ENCODE assay signal across 8 mouse cellular contexts in the genomic region with DNA sequence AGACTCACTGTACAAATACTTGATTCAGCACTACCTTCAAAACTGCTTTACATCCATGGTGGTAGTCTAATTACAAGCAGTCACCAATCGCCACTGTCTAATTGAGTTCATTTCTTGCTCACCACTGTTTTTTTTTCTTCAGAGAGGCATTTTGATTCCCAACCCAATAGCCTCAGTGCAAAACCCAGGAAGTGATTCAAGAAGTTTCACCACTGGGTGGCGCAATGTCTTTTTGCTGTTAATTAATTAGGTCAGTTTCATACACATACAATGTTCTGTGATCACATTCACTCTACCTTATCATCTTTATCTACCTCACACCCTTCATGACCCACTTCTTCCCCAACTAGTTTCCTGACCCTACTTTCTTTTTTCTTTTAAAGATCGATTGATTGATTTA. TPM values are rescaled to one million over a fixed set of nuclear protein-coding genes. Genes with fewer than 3 reads are reported as not detected.
A peak's percentile ranks its signal among the peaks of the same experiment; 100 is the strongest.
DNase-seq lines count a peak whose midpoint lies in the region; ATAC-seq lines count a peak whose summit lies in the region.

No protein-coding gene starts in this region.

- intact Hi-C loops in left cerebral cortex, postnatal 4 days (cut with DNase I) = no loop called here

- peaks cover 3% of the 10 kb centered on the region for H3K4me1 ChIP-seq in forebrain, embryonic 14.5 days (ENCODE audit: control insufficient read depth, insufficient read depth, low read length)

- 79% methylated on average over 3 of the region's 3 CpGs for WGBS in forebrain, embryonic 14.5 days

- no peak overlapping the region for H3K27ac ChIP-seq in forebrain, embryonic 14.5 days (ENCODE audit: low read depth, low read length)

- no peaks in the 10 kb centered on the region for H3K27me3 ChIP-seq in forebrain, embryonic 14.5 days (replicated peaks; ENCODE audit: control insufficient read depth, insufficient read depth, low read length)

- H3K36me3 ChIP-seq in forebrain, embryonic 14.5 days (ENCODE audit: control insufficient read depth, insufficient read depth, low read length) = no peaks in the 10 kb centered on the region

- no peak overlapping the region for H3K4me2 ChIP-seq in forebrain, embryonic 14.5 days (ENCODE audit: low read length)

- DNase-seq in adrenal gland, postnatal 25 days = peak; percentile 31
- DNase-seq in adrenal gland, adult 18-20 months (ENCODE audit: low spot score in 2 of 2) = no peak
- DNase-seq in left cerebral cortex, postnatal 4 days = peak; percentile 12
- DNase-seq in left cerebral cortex, adult 8-10 months (ENCODE audit: low spot score in 2 of 2) = no peak
- peak; percentile 61 to 68 for DNase-seq in B cell, adult 2 months
- DNase-seq in induced T-regulatory cell, adult 2 months (ENCODE audit: low read depth) = peak; percentile 88
- DNase-seq in forebrain, embryonic 14.5 days (ENCODE audit: low spot score) = no peak
- DNase-seq in cerebellum, adult 11 months = no peak

- no peaks in the 10 kb centered on the region for H3K9me3 ChIP-seq in forebrain, embryonic 14.5 days (replicated peaks; ENCODE audit: control insufficient read depth, low read length)

- no peak overlapping the region for H3K4me3 ChIP-seq in forebrain, embryonic 14.5 days (ENCODE audit: low read depth, low read length)

- H3K9ac ChIP-seq in forebrain, embryonic 14.5 days (ENCODE audit: low read length) = no peak overlapping the region

- no peak for ATAC-seq in forebrain, embryonic 14.5 days

RNA-seq across cellular contexts. Expression of a gene that starts 4.3 kb away (rescaled TPM):
- 20.3 and 21.0 TPM in 2 replicates for total RNA-seq in adrenal gland, postnatal 25 days (2021)
- total RNA-seq in adrenal gland, adult 18-20 months (2021) = 10 to 100 TPM; 11.7 to 15.2 TPM
- 10 to 100 TPM; 12.2 to 16.1 TPM for total RNA-seq in left cerebral cortex, postnatal 4 days (2021)
- 10 to 100 TPM; 10.4 to 11.8 (median 11.4) TPM for total RNA-seq in left cerebral cortex, adult 8-10 months (2022)
- 9.4 and 9.7 TPM in 2 replicates for polyA plus RNA-seq in forebrain, embryonic 14.5 days (2014; fragmentation: Nextera tagmentation; extraction: Ambion mirVana)

RNA-seq across cellular contexts. Expression of a gene that starts 14.9 kb away (rescaled TPM):
- 10.4 and 12.8 TPM in 2 replicates for total RNA-seq in adrenal gland, postnatal 25 days (2021)
- 10 to 100 TPM; 11.8 to 22.8 TPM for total RNA-seq in adrenal gland, adult 18-20 months (2021)
- total RNA-seq in left cerebral cortex, postnatal 4 days (2021) = 10 to 100 TPM; 92.2 to 93.4 TPM
- 10 to 100 TPM; 13.0 to 15.5 (median 13.8) TPM for total RNA-seq in left cerebral cortex, adult 8-10 months (2022)
- polyA plus RNA-seq in forebrain, embryonic 14.5 days (2014; fragmentation: Nextera tagmentation; extraction: Ambion mirVana) = 12.5 and 14.8 TPM in 2 replicates

RNA-seq across cellular contexts. Expression of a gene that starts 20.5 kb away (rescaled TPM):
- total RNA-seq in adrenal gland, postnatal 25 days (2021) = 0.36 and 0.62 TPM in 2 replicates
- under 1 TPM in 1 of 2 experiments, not detected in 1; 0.13 TPM for total RNA-seq in adrenal gland, adult 18-20 months (2021)
- total RNA-seq in left cerebral cortex, postnatal 4 days (2021) = under 1 TPM; 0.28 to 0.30 TPM
- under 1 TPM in 1 of 4 experiments, not detected in 3; 0.11 TPM for total RNA-seq in left cerebral cortex, adult 8-10 months (2022)
- polyA plus RNA-seq in forebrain, embryonic 14.5 days (2014; fragmentation: Nextera tagmentation; extraction: Ambion mirVana) = 0.11 TPM in 1 of 2 replicates, not detected in the other

Comparison
In these comparisons a context has a peak if more than half of its experiments do, and no peak if none do; other contexts are left out.
1. DNase-seq: peak in adrenal gland, postnatal 25 days (single experiment), left cerebral cortex, postnatal 4 days (single experiment), B cell, adult 2 months (2 of 2) and induced T-regulatory cell, adult 2 months (single experiment); none in adrenal gland, adult 18-20 months (0 of 2), left cerebral cortex, adult 8-10 months (0 of 2), forebrain, embryonic 14.5 days (single experiment) and cerebellum, adult 11 months (single experiment).